Mouse (Mus musculus) bone marrow macrophage, adult 2 months (primary cell): ENCODE data around the gene Tenm4.

Source experiments
- CTCF ChIP-seq: IDR thresholded peaks from 2 replicates; pipeline ENCODE4 v1.5.1; 2012; ENCODE audit warnings: low read depth, mild to moderate bottlenecking, low read length, moderate library complexity
- POLR2A ChIP-seq: IDR thresholded peaks from 2 replicates; pipeline ENCODE4 v1.6.1; 2012; ENCODE audit warnings: mild to moderate bottlenecking, low read depth, low read length, borderline replicate concordance

- TF ChIP-seq CTCF (no peak), POLR2A (no peak)
Measured at GRCm38 (mm10) chr7:96265941-96266340, 94.9 kb downstream of the Tenm4 start.
